Mouse (Mus musculus): ENCODE measurements at regions not wholly inside any gene's neighbourhood (a gene's known extent, or its start where the extent isn't known, plus 50 kb on each side); places are given as distances from the start of the nearest gene placed in this dataset.

- H3K4me2 ChIP-seq: no peak overlapping the region
- no peaks in the 10 kb centered on the region for H3K36me3 ChIP-seq
- no peaks in the 10 kb centered on the region for H3K4me1 ChIP-seq (replicated peaks)
- no peak overlapping the region for H3K9ac ChIP-seq
- no peaks in the 10 kb centered on the region for H3K27me3 ChIP-seq
- H3K4me3 ChIP-seq: no peak overlapping the region
- no peak overlapping the region for H3K27ac ChIP-seq (replicated peaks)
- no peak for ATAC-seq (ENCODE audit: low read depth)
- no peaks in the 10 kb centered on the region for H3K9me3 ChIP-seq
Observed at GRCm38 (mm10) chr17:76002836-76003235, 451.1 kb upstream of the Fam98a start.

DNA sequence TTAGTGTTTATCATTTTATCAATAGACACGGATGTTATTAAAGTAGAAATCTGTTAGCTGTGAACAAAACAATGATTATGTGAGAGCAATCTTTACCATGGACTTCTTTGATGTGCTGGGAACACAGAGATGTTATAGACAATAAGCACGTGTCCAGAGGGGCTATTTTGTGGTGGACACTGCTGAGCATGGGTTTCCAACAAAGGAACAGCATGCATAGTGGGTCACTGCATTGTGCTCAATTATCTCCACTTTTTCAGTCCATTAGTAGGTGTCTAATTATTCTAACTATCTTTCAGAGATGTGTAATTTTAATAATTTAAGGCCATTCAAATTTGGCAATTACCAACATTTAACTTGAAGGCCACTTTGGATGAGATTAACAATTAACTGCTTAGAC, 409.6 kb upstream of the Fam98a start:
- ATAC-seq (ENCODE audit: low read depth): no peak

GRCm38 (mm10) chr17:75936686-75937380, 385.1 kb upstream of the Fam98a start:
- Histone ChIP-seq H3K36me3 (no peaks in the 10 kb centered on the region), H3K9me3 (no peaks in the 10 kb centered on the region), H3K9ac (no peak overlapping the region), H3K4me3 (no peak overlapping the region), H3K4me2 (no peak overlapping the region), H3K27ac (replicated peaks) (no peak overlapping the region), H3K4me1 (replicated peaks) (no peaks in the 10 kb centered on the region), H3K27me3 (no peaks in the 10 kb centered on the region)
- no peak for ATAC-seq (ENCODE audit: low read depth)
- 89% methylated on average over 6 of the region's 6 CpGs for WGBS

More for the DNA sequence above, 409.6 kb upstream of the Fam98a start:
- no peak overlapping the region for H3K27ac ChIP-seq (replicated peaks)
- H3K36me3 ChIP-seq: no peaks in the 10 kb centered on the region
- 48% methylated on average over 2 of the region's 2 CpGs for WGBS
- H3K4me1 ChIP-seq (replicated peaks): no peaks in the 10 kb centered on the region
- no peak overlapping the region for H3K9ac ChIP-seq
- H3K9me3 ChIP-seq: no peaks in the 10 kb centered on the region
- no peak overlapping the region for H3K4me3 ChIP-seq
- no peaks in the 10 kb centered on the region for H3K27me3 ChIP-seq
- no peak overlapping the region for H3K4me2 ChIP-seq

DNA sequence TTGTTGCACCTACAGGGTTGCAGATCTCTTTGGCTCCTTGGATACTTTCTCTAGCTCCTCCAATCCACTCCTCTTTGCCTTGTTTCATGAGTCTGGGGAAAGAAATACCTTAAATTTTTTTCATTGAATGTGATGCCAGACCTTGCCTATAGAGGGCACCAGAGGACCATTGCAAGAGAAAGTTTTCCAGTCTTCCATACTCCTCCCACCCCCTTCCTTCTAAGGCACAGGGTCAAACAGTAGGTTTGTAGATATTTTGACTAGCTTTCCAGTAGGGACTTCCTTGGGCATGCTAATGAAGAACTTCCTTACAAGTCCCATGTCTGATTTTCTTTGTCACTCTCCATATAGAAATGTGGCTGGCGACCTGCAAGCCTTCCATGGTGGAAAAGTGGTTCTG, 379.3 kb upstream of the Fam98a start:
- no peak for ATAC-seq (ENCODE audit: low read depth)

GRCm38 (mm10) chr17:75920240-75920639, 368.5 kb upstream of the Fam98a start:
- Histone ChIP-seq H3K36me3 (no peaks in the 10 kb centered on the region), H3K4me3 (no peak overlapping the region), H3K27me3 (no peaks in the 10 kb centered on the region), H3K9me3 (no peaks in the 10 kb centered on the region), H3K4me1 (replicated peaks) (no peaks in the 10 kb centered on the region), H3K4me2 (no peak overlapping the region), H3K9ac (no peak overlapping the region), H3K27ac (replicated peaks) (no peak overlapping the region)
- no peak for ATAC-seq (ENCODE audit: low read depth)
- 94% methylated on average over 2 of the region's 2 CpGs for WGBS

More for the DNA sequence above, 379.3 kb upstream of the Fam98a start:
- no peak overlapping the region for H3K4me2 ChIP-seq
- no peaks in the 10 kb centered on the region for H3K4me1 ChIP-seq (replicated peaks)
- WGBS: 80% methylated on average over 1 of the region's 1 CpGs
- no peak overlapping the region for H3K27ac ChIP-seq (replicated peaks)
- no peak overlapping the region for H3K9ac ChIP-seq
- H3K27me3 ChIP-seq: no peaks in the 10 kb centered on the region
- no peak overlapping the region for H3K4me3 ChIP-seq
- no peaks in the 10 kb centered on the region for H3K9me3 ChIP-seq
- H3K36me3 ChIP-seq: no peaks in the 10 kb centered on the region

DNA sequence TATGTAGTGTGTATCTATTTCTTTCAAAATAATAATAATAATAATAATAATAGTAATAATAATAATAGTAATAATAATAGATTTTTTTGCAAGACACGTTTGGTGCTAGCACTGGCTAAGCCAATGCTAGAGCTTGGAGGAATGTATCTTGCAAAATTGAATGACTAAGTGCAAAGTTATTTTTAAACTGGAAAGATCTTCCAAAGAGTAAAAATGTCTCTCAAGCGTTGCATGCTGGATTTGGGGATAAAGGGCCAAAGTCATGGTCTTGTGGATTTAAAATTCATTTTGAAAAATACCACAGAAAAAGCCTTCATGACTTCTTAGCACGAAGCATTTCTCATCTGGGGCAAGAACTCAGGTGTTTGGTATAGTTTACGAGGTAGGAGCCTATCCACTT, 365.3 kb upstream of the Fam98a start:
- no peak overlapping the region for H3K9ac ChIP-seq
- no peaks in the 10 kb centered on the region for H3K27me3 ChIP-seq
- H3K4me1 ChIP-seq (replicated peaks): no peaks in the 10 kb centered on the region
- H3K36me3 ChIP-seq: no peaks in the 10 kb centered on the region
- no peak for ATAC-seq (ENCODE audit: low read depth)
- no peak overlapping the region for H3K4me2 ChIP-seq
- WGBS: 88% methylated on average over 4 of the region's 4 CpGs
- H3K4me3 ChIP-seq: no peak overlapping the region
- H3K27ac ChIP-seq (replicated peaks): no peak overlapping the region
- no peaks in the 10 kb centered on the region for H3K9me3 ChIP-seq

- 90% methylated on average over 2 of the region's 2 CpGs for WGBS
- Histone ChIP-seq H3K4me3 (no peak overlapping the region), H3K27me3 (no peaks in the 10 kb centered on the region), H3K9me3 (no peaks in the 10 kb centered on the region), H3K4me2 (no peak overlapping the region), H3K9ac (no peak overlapping the region), H3K27ac (replicated peaks) (no peak overlapping the region), H3K36me3 (no peaks in the 10 kb centered on the region), H3K4me1 (replicated peaks) (no peaks in the 10 kb centered on the region)
- ATAC-seq (ENCODE audit: low read depth): no peak
Observed at GRCm38 (mm10) chr17:75916590-75916989, 364.8 kb upstream of the Fam98a start.

DNA sequence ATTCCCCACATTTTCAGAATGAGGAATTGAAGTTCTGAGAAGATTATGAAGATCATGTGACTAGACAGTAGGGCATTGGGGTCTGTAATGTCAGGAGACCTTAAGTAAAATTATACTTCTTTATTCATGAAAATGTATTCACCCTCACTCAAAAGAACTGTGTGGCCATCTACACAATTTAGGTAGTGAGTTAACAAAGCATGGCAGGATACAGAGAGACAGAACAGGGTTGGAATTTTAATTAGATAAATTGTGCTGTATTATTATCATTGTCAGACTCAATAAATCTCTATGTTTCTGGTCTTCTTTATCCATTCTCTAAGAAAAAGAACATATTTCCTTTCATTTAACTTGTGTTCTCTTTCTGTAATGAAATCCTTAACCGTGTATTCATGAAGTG, 363.5 kb upstream of the Fam98a start:
- H3K27me3 ChIP-seq: no peaks in the 10 kb centered on the region
- no peak overlapping the region for H3K4me2 ChIP-seq
- no peak overlapping the region for H3K4me3 ChIP-seq
- H3K4me1 ChIP-seq (replicated peaks): no peaks in the 10 kb centered on the region
- no peak for ATAC-seq (ENCODE audit: low read depth)
- 82% methylated on average over 1 of the region's 1 CpGs for WGBS
- H3K36me3 ChIP-seq: no peaks in the 10 kb centered on the region
- no peak overlapping the region for H3K27ac ChIP-seq (replicated peaks)
- H3K9ac ChIP-seq: no peak overlapping the region
- H3K9me3 ChIP-seq: no peaks in the 10 kb centered on the region

- Histone ChIP-seq H3K27ac (replicated peaks) (no peak overlapping the region; the same call in 1 of the 2 replicates), H3K9ac (no peak overlapping the region), H3K4me2 (no peak overlapping the region), H3K9me3 (no peaks in the 10 kb centered on the region), H3K4me1 (replicated peaks) (peaks cover 11% of the 10 kb centered on the region), H3K4me3 (no peak overlapping the region), H3K27me3 (no peaks in the 10 kb centered on the region), H3K36me3 (no peaks in the 10 kb centered on the region)
- ATAC-seq (ENCODE audit: low read depth): no peak; the same call in 1 of the 2 replicates
- 55% methylated on average over 3 of the region's 3 CpGs for WGBS
Observed at GRCm38 (mm10) chr17:75907085-75907484, 355.3 kb upstream of the Fam98a start.

GRCm38 (mm10) chr17:75906643-75907042, 354.9 kb upstream of the Fam98a start:
- H3K4me2 ChIP-seq: no peak overlapping the region
- 17% methylated on average over 3 of the region's 3 CpGs for WGBS
- H3K36me3 ChIP-seq: no peaks in the 10 kb centered on the region
- H3K9me3 ChIP-seq: no peaks in the 10 kb centered on the region
- peak; percentile 87 for ATAC-seq (ENCODE audit: low read depth)
- peaks cover 11% of the 10 kb centered on the region for H3K4me1 ChIP-seq (replicated peaks)
- H3K9ac ChIP-seq: no peak overlapping the region
- no peak overlapping the region for H3K4me3 ChIP-seq
- H3K27ac ChIP-seq (replicated peaks): no peak overlapping the region; the same call in 1 of the 2 replicates
- H3K27me3 ChIP-seq: no peaks in the 10 kb centered on the region

- no peak overlapping the region for H3K4me2 ChIP-seq
- H3K4me1 ChIP-seq (replicated peaks): no peaks in the 10 kb centered on the region
- no peak overlapping the region for H3K9ac ChIP-seq
- H3K9me3 ChIP-seq: no peaks in the 10 kb centered on the region
- no peaks in the 10 kb centered on the region for H3K36me3 ChIP-seq
- H3K4me3 ChIP-seq: no peak overlapping the region
- H3K27me3 ChIP-seq: no peaks in the 10 kb centered on the region
- ATAC-seq (ENCODE audit: low read depth): no peak
- no peak overlapping the region for H3K27ac ChIP-seq (replicated peaks)
- WGBS: 89% methylated on average over 6 of the region's 6 CpGs
Observed at GRCm38 (mm10) chr17:75895436-75895835, 343.7 kb upstream of the Fam98a start.

DNA sequence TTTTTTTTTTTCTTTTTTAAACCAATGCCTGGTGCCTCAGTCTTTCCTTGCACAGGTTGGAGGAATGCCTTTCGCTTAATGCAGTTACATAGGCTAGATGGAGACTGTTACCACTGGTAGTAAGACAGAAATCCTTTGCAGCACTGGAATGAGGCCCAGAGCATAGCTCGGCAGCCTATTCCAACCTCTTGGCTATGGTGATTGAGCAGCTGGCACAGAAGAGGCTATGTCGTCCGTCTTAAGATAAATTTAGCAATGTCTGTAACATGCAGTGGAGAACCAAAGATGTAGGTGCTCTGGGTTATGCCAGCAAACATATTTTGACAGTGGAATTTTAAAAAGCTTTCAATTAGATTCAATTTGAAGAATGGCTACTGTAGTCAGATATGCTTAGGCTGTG, 343.2 kb upstream of the Fam98a start:
- Histone ChIP-seq H3K4me2 (no peak overlapping the region), H3K36me3 (no peaks in the 10 kb centered on the region), H3K9me3 (no peaks in the 10 kb centered on the region), H3K4me1 (replicated peaks) (no peaks in the 10 kb centered on the region), H3K4me3 (no peak overlapping the region), H3K27me3 (no peaks in the 10 kb centered on the region), H3K27ac (replicated peaks) (no peak overlapping the region), H3K9ac (no peak overlapping the region)
- no peak for ATAC-seq (ENCODE audit: low read depth)
- 75% methylated on average over 4 of the region's 4 CpGs for WGBS

DNA sequence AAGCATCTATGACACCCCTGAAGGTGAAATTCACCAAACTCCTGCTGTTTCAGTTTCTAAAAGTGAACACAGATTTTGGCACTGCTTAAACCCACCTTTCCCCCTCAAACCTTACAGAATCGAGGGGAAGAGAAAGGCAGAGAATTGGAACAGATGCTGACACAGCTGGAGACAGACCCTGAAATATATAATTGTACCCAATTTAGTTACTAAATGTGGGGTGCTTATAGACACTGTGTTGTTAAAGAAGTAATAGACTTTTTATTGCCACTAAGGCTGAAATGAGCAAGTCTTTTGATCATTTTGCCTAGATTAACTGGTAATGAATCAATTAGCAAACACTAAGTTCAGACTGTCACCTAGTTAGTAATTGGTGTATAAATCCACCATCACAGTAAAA, 341.8 kb upstream of the Fam98a start:
- ATAC-seq (ENCODE audit: low read depth): 0 out of 2 replicates have a peak, but pooled peaks have one; percentile 53
- Histone ChIP-seq H3K9me3 (no peaks in the 10 kb centered on the region), H3K27ac (replicated peaks) (no peak overlapping the region), H3K27me3 (no peaks in the 10 kb centered on the region), H3K9ac (no peak overlapping the region), H3K4me1 (replicated peaks) (no peaks in the 10 kb centered on the region), H3K36me3 (no peaks in the 10 kb centered on the region), H3K4me2 (no peak overlapping the region), H3K4me3 (no peak overlapping the region)
- 4% methylated on average over 1 of the region's 1 CpGs for WGBS

Measured in neural tube, embryonic 13.5 days (tissue).